Mouse (Mus musculus) liver, postnatal 0 days (tissue): ENCODE results near the gene Ntf5.

Experiments used
- CTCF ChIP-seq: sonication (generic); IDR thresholded peaks from 2 replicates; pipeline ENCODE4 v1.5.1; 2016; ENCODE audit warnings: antibody characterized with exemption, low read depth
- EP300 ChIP-seq: IDR thresholded peaks from 2 replicates; pipeline ENCODE4 v1.6.1; 2016; ENCODE audit warnings: antibody characterized with exemption, low read depth, mild to moderate bottlenecking

DNA sequence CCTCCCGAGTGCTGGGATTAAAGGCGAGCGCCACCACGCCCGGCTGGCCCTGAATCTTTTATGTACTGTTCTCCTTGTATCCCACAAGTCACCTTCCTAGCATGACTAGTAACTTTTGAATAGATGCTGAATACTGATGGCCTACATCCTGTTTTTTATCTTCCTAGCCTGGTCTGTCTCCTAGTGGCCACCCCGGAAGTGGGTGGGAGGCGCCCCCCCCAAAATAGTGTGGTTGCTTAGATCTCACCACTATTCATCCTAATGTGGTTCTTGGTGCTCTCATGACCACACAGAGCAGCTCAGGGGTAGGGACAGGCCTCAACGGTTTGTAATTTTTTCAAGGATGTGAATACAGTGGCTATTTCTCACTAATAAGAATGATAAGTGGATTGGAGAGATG is 38.9 kb upstream of the Ntf5 start:
- TF ChIP-seq CTCF (no peak), EP300 (no peak)
